Mouse (Mus musculus) lung, adult 2 months (tissue): ENCODE data around the gene Clrn3. TPM values are rescaled to one million over a fixed set of nuclear protein-coding genes. Genes with fewer than 3 reads are reported as not detected.
"Not testable (repeated sequence)": the region's sequence is repeated elsewhere in the genome, so short reads cannot be mapped to it uniquely, and the experiment has no call there.

ENCODE experiments used
- DNase-seq: peaks from one replicate; pipeline ENCODE4 v3.0.0; 2022
- H3K4me1 ChIP-seq: fragments of 200-500 bp; 2 replicates; pipeline ENCODE4 v1.6.1; 2011; ENCODE audit warnings: low read length; ENCODE audit not compliant: control insufficient read depth, insufficient read depth
- H3K4me3 ChIP-seq: fragments of 200-500 bp; replicated peaks from 2 replicates; pipeline ENCODE3; 2011; ENCODE audit warnings: low read depth, mild to moderate bottlenecking, control low read depth, low read length; ENCODE audit errors: extremely low read depth
- CTCF ChIP-seq: fragments of 200-500 bp; IDR thresholded peaks from 2 replicates; pipeline ENCODE4 v1.5.1; 2011; ENCODE audit warnings: mild to moderate bottlenecking, low read length, control low read depth; ENCODE audit not compliant: insufficient read depth
- POLR2A ChIP-seq: fragments of 200-500 bp; IDR thresholded peaks from 2 replicates; pipeline ENCODE4 v1.6.1; 2011; ENCODE audit warnings: low read depth, mild to moderate bottlenecking, control low read depth, low read length, borderline replicate concordance; ENCODE audit errors: extremely low read depth
- WGBS: fragments of 180-500 bp; shearing (Covaris S2); methylation state at CpG from one replicate; pipeline ENCODE4 v1.1.7; 2018; 5-methylcytosine and 5-hydroxymethylcytosine counted together
- polyA plus RNA-seq: library from polyadenylated mRNA; depleted of rRNA; stranded (reverse); fragments of >200 nt; gene quantifications from 2 replicates; pipeline ENCODE4 v1.2.3, GENCODE M21; 2012

The Clrn3 gene
- polyA plus RNA-seq, 1 experiment: not detected

DNA sequence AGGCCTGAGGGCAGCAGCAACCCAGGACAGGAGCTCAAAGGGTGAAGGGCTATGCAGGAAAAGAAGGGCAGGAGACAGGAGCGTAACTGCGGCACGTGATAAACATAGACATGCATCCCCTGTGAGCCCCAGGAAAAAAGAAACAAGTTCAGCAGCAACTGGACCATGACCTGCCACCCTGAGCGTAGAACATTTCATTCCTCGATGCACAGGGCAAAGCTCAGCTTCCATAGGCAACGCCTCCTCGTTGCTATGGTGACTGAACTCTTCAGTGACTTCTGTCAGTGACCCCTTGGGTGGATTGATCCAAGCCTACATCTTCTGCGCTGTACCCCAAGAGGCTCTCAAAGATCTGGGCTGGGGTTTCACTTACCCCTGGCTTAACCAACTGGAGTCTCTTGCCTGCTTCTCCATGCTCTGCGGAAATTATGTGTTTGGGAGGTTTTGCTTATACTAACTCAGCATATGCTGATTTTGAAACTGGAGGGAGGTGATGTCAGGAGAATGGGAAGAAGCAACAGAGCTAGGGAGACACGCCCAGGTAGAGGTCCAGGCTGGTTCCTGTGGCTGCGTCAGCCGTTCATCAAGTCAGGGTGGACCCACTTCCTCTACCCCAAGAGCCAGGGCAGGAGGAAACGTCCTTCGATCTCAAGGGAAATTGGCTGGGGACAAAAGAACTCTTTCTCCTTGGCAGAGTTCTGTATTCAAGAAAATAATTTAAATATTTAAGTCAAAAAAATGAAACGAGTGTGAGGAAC is 6.5 kb downstream of the Clrn3 start:
- 56% methylated on average over 15 of the region's 15 CpGs for WGBS
- no peak for DNase-seq
- Histone ChIP-seq H3K4me1 (no peaks in the 10 kb centered on the region), H3K4me3 (no peak overlapping the region)
- TF ChIP-seq CTCF (no peak), POLR2A (no peak)

DNA sequence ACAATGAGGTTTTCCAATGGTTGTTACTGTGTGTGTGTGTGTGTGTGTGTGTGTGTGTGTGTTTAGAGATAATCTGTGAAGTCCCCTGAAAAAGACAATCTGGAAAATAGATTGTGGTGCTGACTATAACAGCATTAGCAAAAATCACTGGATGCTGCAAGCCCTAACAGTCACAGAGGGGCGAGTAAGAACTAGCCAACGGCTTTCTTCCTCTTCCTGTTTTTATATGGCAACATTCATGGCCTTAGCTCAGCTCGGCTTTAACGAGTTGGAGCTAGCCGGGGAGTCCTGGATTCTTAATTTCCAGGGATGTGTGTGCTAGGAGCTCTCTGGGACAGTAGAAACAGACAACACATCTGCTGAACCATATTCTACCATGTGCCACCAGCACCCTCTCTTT is 8.2 kb downstream of the Clrn3 start:
- TF ChIP-seq CTCF (no peak), POLR2A (no peak)
- Histone ChIP-seq H3K4me1 (no peaks in the 10 kb centered on the region), H3K4me3 (no peak overlapping the region)
- no peak for DNase-seq
- 50% methylated on average over 5 of the region's 5 CpGs for WGBS

DNA sequence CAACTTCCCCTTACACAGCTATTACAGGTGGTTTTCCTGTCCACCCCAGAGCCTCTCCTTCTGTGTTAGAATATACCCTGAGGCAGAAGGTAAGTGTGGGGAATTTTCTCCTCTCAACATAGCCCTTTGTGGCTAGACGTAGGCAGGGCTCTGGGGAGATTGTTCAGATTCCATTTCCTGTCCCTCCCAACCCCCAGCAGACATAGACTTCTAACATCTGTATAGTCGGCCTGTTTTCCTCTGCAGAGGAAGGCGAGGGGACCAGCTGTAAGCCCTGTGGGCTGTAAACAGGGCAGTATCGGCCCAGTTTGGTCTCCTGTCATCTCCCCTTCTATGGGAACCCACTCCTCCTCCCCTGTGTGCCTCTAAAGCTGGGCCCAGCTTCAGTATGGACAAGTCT is 11.3 kb downstream of the Clrn3 start:
- 55% methylated on average over 4 of the region's 4 CpGs for WGBS
- no peak for DNase-seq
- no peak for TF ChIP-seq POLR2A
- TF ChIP-seq CTCF: no peak
- no peak overlapping the region for H3K4me3 ChIP-seq
- no peaks in the 10 kb centered on the region for H3K4me1 ChIP-seq

GRCm38 (mm10) chr7:135511723-135512122 is 16.7 kb downstream of the Clrn3 start:
- 82% methylated on average over 3 of the region's 3 CpGs for WGBS
- TF ChIP-seq CTCF (no peak), POLR2A (no peak)

GRCm38 (mm10) chr7:135510431-135510830 is 18.0 kb downstream of the Clrn3 start:
- H3K4me1 ChIP-seq: no peaks in the 10 kb centered on the region
- no peak for TF ChIP-seq CTCF
- no peak for TF ChIP-seq POLR2A
- WGBS: 85% methylated on average over 5 of the region's 5 CpGs
- H3K4me3 ChIP-seq: no peak overlapping the region
- DNase-seq: no peak

More at GRCm38 (mm10) chr7:135511723-135512122, 16.7 kb downstream of the Clrn3 start:
- no peak for DNase-seq
- Histone ChIP-seq H3K4me3 (no peak overlapping the region), H3K4me1 (no peaks in the 10 kb centered on the region)

DNA sequence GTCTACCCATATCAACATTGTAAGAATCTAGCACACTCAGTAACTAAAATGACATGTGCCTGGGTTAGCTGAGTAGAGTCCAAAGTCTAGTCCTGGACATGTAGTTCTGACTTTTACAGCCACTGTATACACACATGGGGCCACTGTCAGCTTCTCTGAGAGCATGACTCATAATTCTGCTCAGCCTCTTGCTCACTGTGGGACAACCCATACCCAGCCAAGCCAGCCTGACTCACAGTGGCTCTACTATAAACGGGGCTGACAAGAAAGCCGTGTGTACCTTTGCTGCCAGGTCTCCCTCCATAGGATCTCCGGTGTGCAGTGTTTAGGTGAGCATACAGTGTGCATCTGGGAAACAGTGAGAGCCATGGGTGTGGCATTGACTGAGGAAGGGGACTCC is 19.2 kb downstream of the Clrn3 start:
- WGBS: 59% methylated on average over 3 of the region's 3 CpGs
- Histone ChIP-seq H3K4me3 (no peak overlapping the region), H3K4me1 (no peaks in the 10 kb centered on the region)
- DNase-seq: no peak
- no peak for TF ChIP-seq CTCF
- no peak for TF ChIP-seq POLR2A

GRCm38 (mm10) chr7:135508602-135509001 is 19.9 kb downstream of the Clrn3 start:
- Histone ChIP-seq H3K4me3 (no peak overlapping the region), H3K4me1 (no peaks in the 10 kb centered on the region)
- no peak for TF ChIP-seq CTCF
- TF ChIP-seq POLR2A: no peak
- 79% methylated on average over 4 of the region's 4 CpGs for WGBS
- DNase-seq: no peak

DNA sequence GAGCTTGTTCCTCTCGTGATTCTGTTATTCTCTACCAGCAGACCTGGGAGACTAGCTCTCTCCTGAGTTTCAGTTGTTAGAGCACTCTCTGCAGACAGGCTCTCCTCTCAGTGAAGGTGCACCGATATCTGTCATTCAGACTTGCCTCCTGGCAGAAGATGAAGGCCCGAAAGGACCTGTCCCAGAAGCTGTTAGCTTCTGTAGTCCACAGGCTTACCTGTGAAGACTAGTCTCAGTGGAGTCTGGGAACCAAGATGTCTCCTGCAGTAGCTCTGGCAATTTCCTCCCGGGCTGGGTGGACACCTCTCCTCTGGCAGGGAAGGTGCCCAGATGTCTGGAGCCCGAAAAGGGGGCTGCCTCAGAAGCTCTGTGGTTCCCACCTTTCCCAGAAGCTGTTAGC is 21.9 kb downstream of the Clrn3 start:
- not testable (repeated sequence) for H3K4me3 ChIP-seq, H3K4me1 ChIP-seq, DNase-seq
- WGBS: 88% methylated on average over 5 of the region's 5 CpGs

DNA sequence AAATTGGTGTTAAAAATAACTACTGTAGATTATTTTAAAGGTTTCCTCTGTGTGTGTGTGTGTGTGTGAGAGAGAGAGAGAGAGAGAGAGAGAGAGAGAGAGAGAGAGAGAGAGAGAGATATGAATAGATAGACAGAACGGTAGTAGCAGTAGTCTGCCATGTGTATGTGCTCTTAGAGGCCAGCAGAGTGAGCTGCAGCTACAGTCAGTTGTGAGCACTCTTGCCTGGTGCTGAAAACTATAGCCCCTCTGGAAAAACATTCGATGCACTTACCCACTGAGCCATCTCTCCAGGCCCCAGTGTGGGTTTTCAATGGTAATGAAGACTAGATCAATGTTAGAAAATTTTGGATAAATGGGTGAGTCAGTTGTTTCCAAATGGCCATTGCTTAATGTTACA is 29.1 kb downstream of the Clrn3 start:
- no peak overlapping the region for H3K4me3 ChIP-seq
- no peaks in the 10 kb centered on the region for H3K4me1 ChIP-seq
- DNase-seq: no peak
- WGBS: 47% methylated on average over 2 of the region's 2 CpGs
- TF ChIP-seq POLR2A: no peak
- no peak for TF ChIP-seq CTCF

DNA sequence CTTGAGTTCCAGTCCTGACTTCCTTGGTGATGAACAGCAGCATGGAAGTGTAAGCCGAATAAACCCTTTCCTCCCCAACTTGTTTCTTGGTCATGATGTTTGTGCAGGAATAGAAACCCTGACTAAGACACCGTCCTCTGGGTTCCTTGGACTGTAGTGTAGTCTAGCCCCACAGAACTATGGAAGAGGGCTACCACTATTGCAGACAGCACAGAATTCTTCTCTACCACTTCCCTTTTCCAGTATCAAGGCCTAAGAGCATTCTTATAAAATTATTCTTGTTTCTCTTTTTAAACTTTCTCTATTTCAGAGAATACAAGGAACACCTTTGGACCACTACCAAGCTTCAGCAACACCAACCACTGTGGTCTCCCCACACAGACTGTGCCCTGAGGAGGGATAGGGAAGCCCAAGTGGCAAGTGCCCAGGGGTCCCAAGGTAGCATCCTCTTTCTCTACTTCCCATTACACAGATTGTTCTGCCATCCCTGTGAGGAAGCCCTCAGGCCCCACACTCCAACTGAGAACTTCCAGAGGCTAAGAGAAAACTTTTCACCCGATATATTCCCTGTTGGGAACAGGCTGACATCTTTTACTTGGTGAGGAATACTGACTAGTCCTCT is 29.8 kb downstream of the Clrn3 start:
- TF ChIP-seq CTCF (no peak), POLR2A (no peak)

More for the DNA sequence above, 29.8 kb downstream of the Clrn3 start:
- no peak overlapping the region for H3K4me3 ChIP-seq
- WGBS: 72% methylated on average over 3 of the region's 3 CpGs
- no peaks in the 10 kb centered on the region for H3K4me1 ChIP-seq
- no peak for DNase-seq
